Mouse (Mus musculus): ENCODE measurements around the gene Snrnp70.
A peak's percentile ranks its signal among the peaks of the same experiment; 100 is the strongest.
"Not testable (repeated sequence)": the region's sequence is repeated elsewhere in the genome, so short reads cannot be mapped to it uniquely, and the experiment has no call there.

Gene Snrnp70

GRCm38 (mm10) chr7:45409497-45410163 is 14.1 kb upstream of the Snrnp70 start:
- DNase-seq, result peak in 1 of 2 experiments; percentile 15

- DNase-seq, result peak in 1 of 2 experiments; percentile 2
Observed at GRCm38 (mm10) chr7:45408949-45409348, 13.4 kb upstream of the Snrnp70 start.

GRCm38 (mm10) chr7:45408351-45408750 is 12.8 kb upstream of the Snrnp70 start:
- peak in 1 of 2 experiments; percentile 0 for DNase-seq

- no peak for DNase-seq
Observed at GRCm38 (mm10) chr7:45407836-45408235, 12.3 kb upstream of the Snrnp70 start.

GRCm38 (mm10) chr7:45406157-45407156 is 10.9 kb upstream of the Snrnp70 start:
- DNase-seq, result peak; percentile 34 to 36

GRCm38 (mm10) chr7:45405091-45406075 is 9.8 kb upstream of the Snrnp70 start, which contains the start of gene Kcna7:
Kcna7 (plus strand) TSS chr7:45405653.
- peak; percentile 82 to 87 for DNase-seq

- peak; percentile 62 to 85 for DNase-seq
Observed at GRCm38 (mm10) chr7:45403532-45404261, 8.2 kb upstream of the Snrnp70 start.

GRCm38 (mm10) chr7:45401521-45402085 is 6.1 kb upstream of the Snrnp70 start:
- DNase-seq, result peak in 1 of 2 experiments; percentile 2

- peak in 1 of 2 experiments; percentile 1 for DNase-seq
Observed at GRCm38 (mm10) chr7:45396787-45397186, 1.2 kb upstream of the Snrnp70 start.

- not testable (repeated sequence) for DNase-seq
Observed at GRCm38 (mm10) chr7:45396337-45396775, 814 bp upstream of the Snrnp70 start.

GRCm38 (mm10) chr7:45395129-45395541 is 407 bp downstream of the Snrnp70 start:
- peak in 1 of 2 experiments; percentile 79 for DNase-seq

GRCm38 (mm10) chr7:45386077-45386476 is 9.5 kb downstream of the Snrnp70 start:
- peak in 1 of 2 experiments; percentile 5 for DNase-seq

- DNase-seq, result no peak
Observed at GRCm38 (mm10) chr7:45376057-45376456, 19.5 kb downstream of the Snrnp70 start.

- no peak for DNase-seq
Observed at GRCm38 (mm10) chr7:45374620-45375019, 20.9 kb downstream of the Snrnp70 start.

- DNase-seq, result no peak
Observed at GRCm38 (mm10) chr7:45372371-45372770, 23.2 kb downstream of the Snrnp70 start.

GRCm38 (mm10) chr7:45370475-45371311 is 24.8 kb downstream of the Snrnp70 start, which contains the start of gene Lin7b:
Lin7b (minus strand) TSS chr7:45370583.
- peak; percentile 90 for DNase-seq

GRCm38 (mm10) chr7:45369836-45370474 is 25.6 kb downstream of the Snrnp70 start:
- DNase-seq, result peak in 1 of 2 experiments; percentile 49

- DNase-seq, result no peak
Observed at GRCm38 (mm10) chr7:45369022-45369745, 26.4 kb downstream of the Snrnp70 start.

GRCm38 (mm10) chr7:45368178-45368577 is 27.4 kb downstream of the Snrnp70 start:
- peak in 1 of 2 experiments; percentile 40 for DNase-seq

Measured in cerebellum, postnatal 14 days (tissue).